Mouse (Mus musculus): ENCODE data around the gene Adamts13. TPM values are rescaled to one million over a fixed set of nuclear protein-coding genes. Genes with fewer than 3 reads are reported as not detected.

The Adamts13 gene
- polyA plus RNA-seq, 1 experiment from 2014 or later: 0.26 TPM

DNA sequence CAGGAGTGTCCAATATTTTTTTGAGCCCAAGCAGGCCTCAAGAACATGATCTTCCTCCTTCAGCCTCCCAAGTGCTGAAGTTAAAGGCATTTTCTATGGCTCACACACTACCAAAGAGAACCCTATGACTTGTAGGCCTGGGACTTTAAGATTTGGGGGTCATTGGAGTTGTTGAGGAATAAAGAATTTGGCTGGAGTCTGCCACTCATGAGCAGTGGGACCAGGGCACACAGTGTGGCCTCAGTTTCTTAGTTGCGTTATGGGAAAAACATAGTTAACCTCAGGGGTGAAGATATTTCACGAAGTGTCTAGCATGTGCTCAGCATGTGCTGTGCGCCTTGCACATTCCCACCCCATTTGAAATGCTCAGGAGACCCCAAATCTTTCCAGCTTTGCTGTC, 53.1 kb downstream of the Adamts13 start:
- H3K9me3 ChIP-seq (replicated peaks): no peaks in the 10 kb centered on the region
- H3K27me3 ChIP-seq: peaks cover 13% of the 10 kb centered on the region; the same call in 1 of the 2 replicates
- no peak overlapping the region for H3K4me2 ChIP-seq
- WGBS: 93% methylated on average over 3 of the region's 3 CpGs
- H3K36me3 ChIP-seq: no peaks in the 10 kb centered on the region
- no peak overlapping the region for H3K4me3 ChIP-seq (replicated peaks)
- H3K9ac ChIP-seq: no peak overlapping the region
- peaks cover 19% of the 10 kb centered on the region for H3K4me1 ChIP-seq
- no peak for ATAC-seq (replicated peaks; ENCODE audit: low FRiP score)
- H3K27ac ChIP-seq: no peak overlapping the region

DNA sequence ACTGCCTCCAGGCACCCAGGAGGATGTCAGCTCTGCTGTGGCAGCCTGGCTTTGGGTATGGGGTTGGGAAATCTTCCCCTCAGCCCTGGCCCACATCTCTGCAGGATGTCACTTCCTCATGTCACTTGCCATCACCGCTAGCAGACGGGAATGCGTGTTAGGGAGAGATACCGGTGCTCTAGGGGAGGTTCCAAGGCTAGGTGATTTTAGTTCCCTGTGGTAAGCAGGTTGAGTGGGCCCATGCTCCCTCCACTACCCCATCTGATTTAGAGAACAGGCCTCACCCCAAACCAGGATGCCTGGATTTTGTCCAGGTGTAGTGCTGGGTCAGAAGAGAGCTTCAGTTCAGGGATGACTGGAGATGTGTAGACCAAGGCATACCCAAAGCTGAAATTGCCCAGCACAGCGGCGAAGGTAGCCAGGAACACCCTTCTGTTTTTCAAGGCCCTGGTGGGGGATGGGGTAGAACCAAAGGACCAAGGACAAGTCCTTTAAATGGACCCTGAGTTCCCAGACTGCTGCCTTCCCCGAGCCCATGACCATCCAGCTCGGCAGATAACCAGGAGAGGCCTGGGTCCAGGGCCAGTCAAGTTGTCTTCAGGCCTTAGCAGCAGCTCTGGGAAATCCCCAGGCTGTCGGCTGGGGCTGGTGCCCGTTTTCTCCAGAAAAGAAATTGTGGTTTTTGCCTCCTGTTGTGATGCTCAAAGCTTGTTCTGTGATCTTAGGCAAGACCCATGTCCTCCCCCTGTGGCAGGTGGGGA, 53.8 kb downstream of the Adamts13 start:
- Histone ChIP-seq H3K9ac (no peak overlapping the region), H3K4me2 (peak overlapping the region; percentile 63; the same call in 1 of the 2 replicates), H3K4me3 (replicated peaks) (peak overlapping the region; percentile 35; the same call in 1 of the 2 replicates), H3K27me3 (peaks cover 13% of the 10 kb centered on the region; the same call in 1 of the 2 replicates), H3K4me1 (peaks cover 14% of the 10 kb centered on the region), H3K9me3 (replicated peaks) (no peaks in the 10 kb centered on the region), H3K27ac (no peak overlapping the region), H3K36me3 (no peaks in the 10 kb centered on the region)
- WGBS: 76% methylated on average over 10 of the region's 10 CpGs
- no peak for ATAC-seq (replicated peaks; ENCODE audit: low FRiP score)

DNA sequence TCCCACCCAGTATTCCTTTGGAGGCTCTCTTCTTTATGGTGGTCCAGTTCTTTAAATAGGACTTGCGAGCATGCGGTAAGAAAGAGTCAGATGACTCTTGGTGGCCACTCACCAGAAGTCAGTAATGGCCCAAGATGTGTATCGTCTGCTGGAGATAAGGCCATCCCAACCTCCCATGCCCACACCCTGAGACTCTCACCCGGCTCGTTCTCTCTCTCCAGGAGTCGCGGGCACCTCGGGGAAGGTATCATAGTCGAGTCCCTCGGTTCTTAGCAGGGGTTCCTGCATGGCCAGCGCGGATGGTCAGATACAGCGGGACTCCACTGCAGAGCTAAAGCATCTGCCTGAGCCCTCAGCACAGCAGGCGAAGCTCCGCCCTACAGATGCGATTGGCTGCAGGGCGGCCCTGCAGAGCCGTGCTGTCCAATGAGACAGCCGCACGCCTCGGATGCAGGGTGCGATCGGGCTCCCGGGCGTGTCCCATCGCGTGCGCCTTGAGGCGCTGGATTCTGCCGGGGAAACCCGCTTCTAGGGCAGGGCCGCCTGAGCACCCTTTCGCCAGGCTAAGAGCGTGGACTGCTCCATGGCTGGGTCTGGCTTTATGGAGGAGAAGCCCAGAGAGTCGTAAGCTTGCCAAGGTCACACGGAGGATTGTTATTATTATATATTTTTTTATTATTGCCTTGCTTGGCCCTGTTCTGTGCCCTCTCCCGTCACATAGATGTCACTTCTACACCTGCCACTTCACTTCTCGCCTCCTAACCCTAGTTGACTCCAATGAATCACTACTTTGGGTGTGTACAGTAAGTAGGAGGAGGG, 54.6 kb downstream of the Adamts13 start, which contains the start of gene Slc2a6:
Gene Slc2a6, minus strand, starts transcription at position 381 of the 819 bp plus-strand sequence.
- Histone ChIP-seq H3K9me3 (replicated peaks) (no peaks in the 10 kb centered on the region), H3K27ac (no peak within 1 kb of the TSS), H3K4me3 (replicated peaks) (peak within 1 kb of the TSS; percentile 35), H3K36me3 (no peaks in the 10 kb centered on the region), H3K9ac (peak within 1 kb of the TSS; percentile 11; the same call in 1 of the 2 replicates), H3K4me1 (peaks cover 14% of the 10 kb centered on the region), H3K4me2 (peak within 1 kb of the TSS; percentile 63), H3K27me3 (peaks cover 13% of the 10 kb centered on the region; the same call in 1 of the 2 replicates)
- ATAC-seq (replicated peaks; ENCODE audit: low FRiP score): peak; percentile 98
- WGBS: 3% methylated on average over 38 of the region's 38 CpGs

DNA sequence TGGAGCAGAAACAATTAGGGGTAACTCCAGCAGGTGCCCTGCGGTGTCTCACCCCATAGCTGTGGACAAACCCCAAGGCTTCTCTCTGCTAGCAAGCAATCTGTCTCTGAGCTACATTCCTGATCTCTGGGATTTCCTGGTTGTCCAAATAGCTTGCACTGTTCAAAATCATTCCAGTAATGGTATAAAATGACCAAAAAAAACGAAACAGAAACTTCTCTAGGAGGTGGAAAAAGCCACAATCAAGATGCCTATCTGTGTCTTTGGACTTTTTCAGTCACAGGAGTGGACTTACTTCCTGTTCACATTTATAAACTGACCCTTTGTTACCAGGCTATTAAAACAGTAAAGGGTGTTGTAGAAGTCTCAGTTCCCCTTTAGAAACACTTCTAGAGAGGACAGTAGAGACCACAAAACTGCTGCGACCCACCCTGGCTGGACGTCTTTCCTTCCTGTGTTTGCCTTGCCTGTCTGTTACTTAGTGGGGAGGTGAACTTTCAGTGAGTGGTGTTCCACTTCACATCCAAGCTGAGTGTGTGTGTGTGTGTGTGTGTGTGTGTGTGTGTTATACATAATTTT, 55.3 kb downstream of the Adamts13 start:
- H3K9ac ChIP-seq: peak overlapping the region; percentile 11; the same call in 1 of the 2 replicates
- H3K27ac ChIP-seq: no peak overlapping the region
- ATAC-seq (replicated peaks; ENCODE audit: low FRiP score): no peak
- 55% methylated on average over 4 of the region's 4 CpGs for WGBS
- H3K4me1 ChIP-seq: peaks cover 14% of the 10 kb centered on the region
- H3K27me3 ChIP-seq: peaks cover 13% of the 10 kb centered on the region; the same call in 1 of the 2 replicates
- no peak overlapping the region for H3K4me3 ChIP-seq (replicated peaks)
- peak overlapping the region; percentile 63 for H3K4me2 ChIP-seq
- H3K36me3 ChIP-seq: no peaks in the 10 kb centered on the region
- no peaks in the 10 kb centered on the region for H3K9me3 ChIP-seq (replicated peaks)

DNA sequence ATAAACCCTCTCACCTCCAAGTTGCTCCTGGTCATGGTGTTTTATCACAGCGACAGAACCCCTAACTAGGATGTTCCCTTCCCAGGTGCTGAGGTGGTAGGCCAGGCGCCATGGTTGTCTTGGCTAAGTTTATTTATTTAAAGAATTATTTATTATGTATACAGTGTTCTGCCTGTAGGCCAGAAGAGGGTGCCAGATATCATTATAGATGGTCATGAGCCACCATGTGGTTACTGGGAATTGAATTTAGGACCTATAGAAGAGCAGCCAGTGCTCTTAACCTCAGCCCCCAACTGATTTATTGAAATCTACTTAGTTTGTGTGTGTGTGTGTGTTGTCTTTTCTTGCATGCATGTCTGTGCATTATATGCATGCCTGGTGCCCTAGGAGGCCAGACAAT, 59.1 kb downstream of the Adamts13 start:
- H3K27me3 ChIP-seq: peaks cover 7% of the 10 kb centered on the region; the same call in 1 of the 2 replicates
- ATAC-seq (replicated peaks; ENCODE audit: low FRiP score): no peak
- H3K4me3 ChIP-seq (replicated peaks): no peak overlapping the region
- peaks cover 13% of the 10 kb centered on the region for H3K4me1 ChIP-seq
- WGBS: 60% methylated on average over 2 of the region's 2 CpGs
- H3K27ac ChIP-seq: no peak overlapping the region
- H3K9ac ChIP-seq: no peak overlapping the region
- H3K9me3 ChIP-seq (replicated peaks): no peaks in the 10 kb centered on the region
- no peak overlapping the region for H3K4me2 ChIP-seq
- H3K36me3 ChIP-seq: no peaks in the 10 kb centered on the region

DNA sequence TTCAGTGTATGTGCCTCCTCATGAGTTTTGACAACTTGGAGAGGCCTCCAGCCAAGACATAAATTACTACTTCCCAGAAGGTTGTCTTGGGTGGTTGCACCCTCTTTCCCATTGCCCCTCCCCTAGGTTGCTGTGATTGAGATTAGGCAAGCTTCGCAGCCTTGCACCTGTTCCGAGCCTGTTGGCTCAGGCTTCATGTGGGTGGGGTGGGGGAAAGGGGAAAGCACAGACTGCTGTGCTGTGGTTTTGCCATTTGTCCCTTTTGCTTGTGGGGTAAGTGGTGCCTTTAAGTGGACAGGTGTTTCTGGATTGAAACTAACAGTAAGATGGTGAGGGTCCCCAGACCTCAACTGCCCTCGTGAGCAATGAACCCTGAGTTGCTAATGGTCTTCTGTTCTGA, 62.8 kb downstream of the Adamts13 start:
- no peak for ATAC-seq (replicated peaks; ENCODE audit: low FRiP score)
- Histone ChIP-seq H3K4me1 (peaks cover 3% of the 10 kb centered on the region; the same call in 1 of the 2 replicates), H3K9ac (no peak overlapping the region), H3K9me3 (replicated peaks) (no peaks in the 10 kb centered on the region), H3K27me3 (no peaks in the 10 kb centered on the region), H3K27ac (no peak overlapping the region), H3K4me2 (no peak overlapping the region), H3K4me3 (replicated peaks) (no peak overlapping the region), H3K36me3 (no peaks in the 10 kb centered on the region)
- 76% methylated on average over 3 of the region's 3 CpGs for WGBS

DNA sequence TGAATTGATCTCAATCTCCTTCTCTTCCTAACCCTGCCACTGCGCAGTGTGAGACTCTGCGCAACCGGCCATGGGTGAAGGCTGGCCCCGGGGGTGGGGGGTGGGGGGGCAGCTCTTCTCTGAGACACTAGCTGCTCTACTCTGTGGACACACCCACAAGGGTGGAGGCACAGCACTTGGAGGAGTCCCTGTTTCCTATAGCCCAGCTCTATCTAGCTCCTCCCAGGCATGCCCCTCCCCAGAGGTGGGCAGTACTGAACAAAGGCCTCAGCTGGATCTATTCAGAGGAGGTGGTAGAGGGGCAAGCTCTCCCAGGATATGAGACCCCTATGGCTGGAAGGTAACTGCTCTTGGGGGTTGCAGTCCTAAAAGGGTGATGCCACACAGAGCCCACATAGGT, 63.8 kb downstream of the Adamts13 start:
- Histone ChIP-seq H3K4me1 (peaks cover 3% of the 10 kb centered on the region; the same call in 1 of the 2 replicates), H3K9ac (no peak overlapping the region), H3K4me3 (replicated peaks) (no peak overlapping the region), H3K9me3 (replicated peaks) (no peaks in the 10 kb centered on the region), H3K27ac (no peak overlapping the region), H3K4me2 (no peak overlapping the region), H3K36me3 (no peaks in the 10 kb centered on the region), H3K27me3 (no peaks in the 10 kb centered on the region)
- ATAC-seq (replicated peaks; ENCODE audit: low FRiP score): peak; percentile 49; the same call in 1 of the 2 replicates
- 57% methylated on average over 4 of the region's 4 CpGs for WGBS

DNA sequence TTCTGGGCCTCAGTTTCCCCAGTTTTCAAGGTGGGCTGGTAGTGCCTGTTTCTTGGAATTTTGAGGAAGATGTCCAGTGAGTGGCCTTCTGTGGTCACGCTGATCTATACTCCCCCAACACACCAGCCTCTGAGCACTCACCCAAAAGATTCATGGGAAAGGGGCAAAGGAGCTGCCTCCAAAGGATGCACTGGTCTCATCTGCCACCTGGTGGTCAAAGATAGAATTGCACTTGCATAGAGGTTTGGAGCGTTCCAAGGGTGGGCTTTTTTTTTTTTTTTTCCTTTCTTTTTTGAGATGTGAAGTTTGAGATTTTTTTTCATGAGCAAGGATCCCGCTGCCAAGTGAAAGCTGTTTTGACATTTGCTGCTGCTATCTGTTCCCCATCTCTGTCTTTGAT, 65.4 kb downstream of the Adamts13 start:
- 0 out of 2 replicates have a peak, but pooled peaks have one; percentile 19 for ATAC-seq (replicated peaks; ENCODE audit: low FRiP score)
- 0% methylated on average over 3 of the region's 3 CpGs for WGBS

DNA sequence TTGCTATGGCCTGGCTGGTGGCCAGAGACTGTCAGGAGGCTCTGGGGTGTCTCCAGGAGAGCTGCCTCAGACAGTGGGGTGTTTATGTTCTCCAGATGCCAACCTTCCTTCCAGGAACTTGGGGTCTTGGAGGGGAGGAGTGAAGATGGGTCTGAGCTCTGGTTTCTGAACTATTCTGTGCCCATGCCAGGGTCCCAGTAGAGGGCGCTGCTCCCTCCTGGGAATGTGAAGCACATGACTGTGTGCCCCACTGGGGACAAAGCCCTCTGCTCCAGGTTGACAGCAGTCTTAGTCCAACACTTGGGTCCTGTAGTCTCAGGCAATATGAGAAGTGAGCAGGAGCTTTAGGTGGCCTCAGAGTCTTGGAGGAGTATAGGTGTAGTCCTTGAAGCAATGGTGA, 66.1 kb downstream of the Adamts13 start:
- Histone ChIP-seq H3K36me3 (no peaks in the 10 kb centered on the region), H3K9me3 (replicated peaks) (no peaks in the 10 kb centered on the region), H3K9ac (no peak overlapping the region), H3K4me3 (replicated peaks) (no peak overlapping the region), H3K27me3 (no peaks in the 10 kb centered on the region), H3K27ac (no peak overlapping the region), H3K4me1 (peaks cover 3% of the 10 kb centered on the region; the same call in 1 of the 2 replicates), H3K4me2 (no peak overlapping the region)
- 0% methylated on average over 1 of the region's 1 CpGs for WGBS
- no peak for ATAC-seq (replicated peaks; ENCODE audit: low FRiP score)

More for the DNA sequence above, 65.4 kb downstream of the Adamts13 start:
- H3K9me3 ChIP-seq (replicated peaks): no peaks in the 10 kb centered on the region
- no peak overlapping the region for H3K4me2 ChIP-seq
- H3K4me1 ChIP-seq: peaks cover 3% of the 10 kb centered on the region; the same call in 1 of the 2 replicates
- H3K9ac ChIP-seq: no peak overlapping the region
- H3K36me3 ChIP-seq: no peaks in the 10 kb centered on the region
- H3K27ac ChIP-seq: no peak overlapping the region
- no peaks in the 10 kb centered on the region for H3K27me3 ChIP-seq
- no peak overlapping the region for H3K4me3 ChIP-seq (replicated peaks)

DNA sequence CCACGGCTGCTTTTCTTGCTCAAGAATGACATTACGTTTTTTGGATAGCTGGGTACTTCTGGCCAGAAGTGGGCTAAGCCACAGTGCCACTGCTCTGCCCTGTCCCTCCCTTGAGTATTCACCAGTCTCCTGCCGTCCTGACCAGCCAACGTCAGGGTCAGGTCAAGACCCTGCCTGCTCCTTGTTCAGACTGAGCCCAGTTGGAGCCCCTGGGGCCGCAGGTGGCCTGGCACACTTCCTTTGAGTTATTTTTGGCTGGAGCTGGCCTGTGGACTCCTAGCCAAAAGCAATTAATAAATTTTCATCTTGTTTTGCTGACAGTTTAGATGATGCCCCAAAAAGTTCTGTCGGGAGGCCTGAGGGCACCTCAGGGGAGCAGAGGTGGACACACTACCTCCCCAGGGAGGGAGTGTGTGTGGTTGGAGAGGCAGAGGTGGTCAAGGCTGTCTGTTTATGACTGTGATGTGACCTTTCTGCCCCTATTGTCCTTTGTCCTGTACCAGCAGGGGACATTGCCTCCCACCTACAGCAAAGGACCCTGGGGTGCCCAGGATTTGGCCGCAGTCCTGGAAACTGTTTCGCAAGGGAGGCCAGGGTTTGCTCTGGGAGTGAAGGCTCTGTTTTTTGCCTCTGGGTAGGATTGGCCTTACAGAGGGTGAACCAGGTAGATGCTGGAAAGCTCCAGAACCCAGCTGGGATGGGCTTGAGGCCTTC, 69.1 kb downstream of the Adamts13 start:
- peaks cover 6% of the 10 kb centered on the region; the same call in 1 of the 2 replicates for H3K4me1 ChIP-seq
- H3K27ac ChIP-seq: no peak overlapping the region
- H3K4me3 ChIP-seq (replicated peaks): no peak overlapping the region
- H3K4me2 ChIP-seq: no peak overlapping the region
- no peaks in the 10 kb centered on the region for H3K9me3 ChIP-seq (replicated peaks)
- H3K9ac ChIP-seq: no peak overlapping the region
- no peaks in the 10 kb centered on the region for H3K27me3 ChIP-seq
- ATAC-seq (replicated peaks; ENCODE audit: low FRiP score): no peak
- no peaks in the 10 kb centered on the region for H3K36me3 ChIP-seq
- WGBS: 67% methylated on average over 8 of the region's 8 CpGs

DNA sequence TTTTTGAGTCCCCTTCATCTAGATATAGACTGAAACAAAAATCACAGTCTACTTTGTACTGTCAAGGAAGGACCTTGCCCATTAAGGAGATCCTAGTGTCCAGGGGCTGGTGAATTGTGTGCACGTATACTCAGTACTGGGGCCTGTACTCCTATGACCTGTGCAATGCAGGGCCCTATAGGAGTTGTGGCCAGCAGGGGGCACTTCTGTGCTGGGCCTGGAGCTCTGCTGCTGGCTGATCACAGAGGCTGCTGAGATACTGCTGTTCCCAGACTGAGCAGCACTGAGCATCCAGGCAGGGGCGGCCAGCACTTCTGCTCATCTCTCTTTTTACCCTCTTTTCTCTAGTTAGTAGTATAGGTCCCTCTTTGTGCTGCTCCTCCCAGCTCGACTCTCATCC, 70.2 kb downstream of the Adamts13 start:
- H3K4me1 ChIP-seq: peaks cover 4% of the 10 kb centered on the region; the same call in 1 of the 2 replicates
- no peaks in the 10 kb centered on the region for H3K36me3 ChIP-seq
- no peak overlapping the region for H3K27ac ChIP-seq
- H3K9ac ChIP-seq: no peak overlapping the region
- H3K4me2 ChIP-seq: no peak overlapping the region
- no peak overlapping the region for H3K4me3 ChIP-seq (replicated peaks)
- H3K27me3 ChIP-seq: no peaks in the 10 kb centered on the region
- ATAC-seq (replicated peaks; ENCODE audit: low FRiP score): peak; percentile 75
- H3K9me3 ChIP-seq (replicated peaks): no peaks in the 10 kb centered on the region
- 15% methylated on average over 3 of the region's 3 CpGs for WGBS

All from kidney, embryonic 15.5 days (tissue).